Mouse (Mus musculus): Measurements from ENCODE around the gene Flad1.

DNA sequence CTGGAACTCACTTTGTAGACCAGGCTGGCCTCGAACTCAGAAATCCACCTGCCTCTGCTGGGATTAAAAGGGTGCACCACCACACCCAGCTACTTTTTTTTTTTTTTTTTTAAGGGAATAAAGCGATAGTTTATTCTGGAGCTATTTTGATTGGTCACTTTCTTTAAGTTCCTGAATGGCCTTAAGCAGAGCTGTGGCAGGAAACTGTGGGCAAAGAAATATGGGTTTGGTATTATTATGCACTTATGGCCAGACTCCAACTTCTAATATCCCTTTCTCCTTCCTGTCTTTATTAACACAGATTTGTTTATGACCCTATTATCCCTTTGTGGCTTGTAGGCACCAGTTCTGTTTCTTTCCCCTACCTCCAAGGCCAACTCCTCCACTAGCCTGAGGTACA is 8.8 kb upstream of the Flad1 start:
- TF ChIP-seq CTCF (IDR thresholded peaks at IDR 0.05; ENCODE audit: extremely low read depth, insufficient read depth, insufficient read length, insufficient replicate concordance): no peak
- no peak for TF ChIP-seq POLR2A (IDR thresholded peaks at IDR 0.05; ENCODE audit: low read depth, low read length)
